Mouse (Mus musculus) thymus, postnatal 25 days (tissue): ENCODE measurements around the gene Sec16a.

ENCODE experiments used
- DNase-seq: peaks from one replicate; pipeline ENCODE4 v3.0.0; 2022

Sec16a gene

DNA sequence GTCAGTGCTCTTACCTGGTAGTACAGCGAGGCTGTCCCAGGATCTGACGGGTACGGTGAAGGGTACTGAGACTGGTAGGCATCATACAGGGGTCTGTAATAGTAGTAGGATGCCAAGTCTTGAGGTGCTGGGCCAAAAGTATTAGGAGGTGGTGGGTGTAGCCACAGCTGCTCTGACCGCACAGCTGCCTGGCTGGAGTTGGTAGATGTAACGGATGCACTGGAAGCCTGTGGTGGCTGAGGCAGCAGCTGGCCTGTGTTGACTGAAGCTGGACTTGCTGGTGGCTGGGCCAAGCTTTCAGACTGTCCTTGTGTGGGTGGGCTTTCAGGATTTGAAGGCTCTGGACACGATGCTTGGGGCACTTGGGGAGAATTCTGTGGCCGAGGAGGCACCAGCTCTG is 6.6 kb downstream of the Sec16a start:
- no peak for DNase-seq

DNA sequence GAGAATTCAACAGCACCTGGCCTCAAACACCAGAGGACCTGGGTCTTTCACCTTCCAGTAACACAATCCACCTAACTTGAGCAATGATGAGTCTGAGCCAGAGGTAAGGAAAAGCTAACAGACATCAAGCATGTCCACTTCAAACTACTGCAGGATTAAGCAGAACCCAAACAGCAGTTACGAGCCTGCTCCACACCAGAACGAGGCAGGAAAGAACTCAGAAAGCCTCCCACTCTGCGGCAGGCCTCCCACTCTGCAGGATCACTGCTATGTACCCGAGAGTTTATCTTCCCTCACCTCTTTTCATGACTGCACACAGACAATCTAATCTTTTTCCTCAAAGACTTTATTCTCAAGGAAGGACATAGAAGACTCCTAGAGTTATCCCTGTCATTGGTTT is 7.8 kb downstream of the Sec16a start:
- DNase-seq: no peak

DNA sequence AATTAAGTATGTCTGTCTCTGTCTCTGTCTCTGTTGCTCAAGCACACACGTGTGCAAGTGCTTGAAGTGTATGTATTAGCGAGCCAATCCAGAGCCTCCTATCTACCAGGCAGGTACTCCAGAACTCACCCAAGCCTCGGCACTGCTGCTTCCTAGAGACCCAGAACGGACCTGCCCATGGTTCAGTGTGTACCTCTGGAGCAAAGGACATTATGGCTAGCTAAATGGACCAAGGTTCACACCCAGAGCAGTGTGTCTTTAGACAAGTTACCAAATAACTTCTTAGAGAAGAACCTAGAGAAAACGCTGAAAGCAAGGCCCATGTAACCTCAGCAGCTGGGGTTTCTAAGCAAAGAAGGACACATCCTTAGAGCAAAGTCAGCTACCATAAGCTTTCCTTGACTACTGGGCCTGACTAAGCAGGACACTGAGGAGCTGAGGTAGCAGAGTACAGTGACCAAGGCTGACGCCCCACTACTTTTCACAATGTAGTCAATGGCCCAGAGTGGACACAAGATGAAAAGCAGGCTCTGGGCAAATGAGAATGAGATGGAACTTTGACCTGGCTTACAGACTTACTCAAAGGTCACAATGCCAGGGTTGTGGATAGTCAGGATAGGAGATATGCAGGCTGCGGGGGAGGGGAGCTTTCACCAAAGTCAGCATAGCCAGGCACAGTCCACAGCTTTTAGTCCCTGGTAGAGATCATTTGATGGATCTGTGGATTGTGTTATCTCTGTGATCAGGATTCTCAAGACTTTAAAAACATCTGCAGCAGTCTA is 10.0 kb downstream of the Sec16a start:
- DNase-seq: no peak

DNA sequence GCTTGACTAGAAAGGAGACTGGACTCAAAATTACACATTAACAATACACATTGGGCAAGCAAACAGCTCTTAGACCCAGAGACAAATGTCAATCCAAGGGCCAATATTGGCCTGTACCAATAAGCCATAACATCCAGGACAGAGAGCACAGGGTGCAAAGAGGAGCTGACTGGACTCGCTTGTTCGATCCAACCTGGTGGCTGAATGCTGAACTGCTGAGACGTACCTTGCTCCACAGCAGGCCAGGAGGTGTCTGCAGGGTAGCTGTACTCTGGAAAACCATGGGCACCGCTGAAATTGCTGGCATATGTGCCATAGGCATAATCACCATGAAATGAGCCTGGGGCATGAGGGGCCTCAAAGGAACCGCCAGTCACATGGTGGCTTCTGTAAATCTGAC is 15.2 kb downstream of the Sec16a start:
- DNase-seq: no peak

DNA sequence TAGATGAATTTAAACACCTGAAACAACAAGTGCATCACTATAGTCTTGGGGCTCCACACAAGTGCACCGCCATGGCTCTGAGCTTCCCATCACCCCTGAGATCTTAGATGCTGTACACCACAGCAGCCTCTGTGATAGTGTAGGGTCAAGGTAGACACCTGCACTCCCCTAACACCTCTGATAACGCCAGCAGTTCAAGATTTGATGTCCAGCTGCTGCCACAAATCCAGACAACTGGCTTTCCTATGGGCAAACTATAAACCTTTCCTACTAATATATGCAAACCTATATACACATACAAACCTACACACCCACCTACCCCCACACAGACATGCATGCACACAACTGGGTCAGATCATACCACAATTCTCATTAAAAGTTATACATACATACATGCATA is 20.5 kb downstream of the Sec16a start:
- no peak for DNase-seq

DNA sequence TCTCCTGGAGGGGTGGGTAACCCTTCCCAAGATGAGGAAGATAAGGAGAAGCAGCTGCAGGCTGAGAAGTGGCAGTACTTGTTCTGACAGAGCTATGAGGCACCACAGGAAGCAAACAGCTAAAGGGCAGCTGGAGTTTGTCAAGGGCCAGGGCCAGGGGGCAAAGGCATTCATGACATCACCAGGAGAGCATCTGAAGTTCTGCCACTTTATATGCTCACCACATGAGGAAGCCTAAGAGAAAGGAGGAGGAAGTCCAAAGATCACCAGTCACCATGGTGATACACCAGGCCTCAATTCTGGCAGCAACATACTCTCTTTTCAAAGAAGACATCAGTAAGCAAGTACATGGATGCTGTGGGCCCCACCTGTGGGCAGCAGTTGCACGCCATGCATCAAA is 21.9 kb downstream of the Sec16a start:
- DNase-seq: no peak

DNA sequence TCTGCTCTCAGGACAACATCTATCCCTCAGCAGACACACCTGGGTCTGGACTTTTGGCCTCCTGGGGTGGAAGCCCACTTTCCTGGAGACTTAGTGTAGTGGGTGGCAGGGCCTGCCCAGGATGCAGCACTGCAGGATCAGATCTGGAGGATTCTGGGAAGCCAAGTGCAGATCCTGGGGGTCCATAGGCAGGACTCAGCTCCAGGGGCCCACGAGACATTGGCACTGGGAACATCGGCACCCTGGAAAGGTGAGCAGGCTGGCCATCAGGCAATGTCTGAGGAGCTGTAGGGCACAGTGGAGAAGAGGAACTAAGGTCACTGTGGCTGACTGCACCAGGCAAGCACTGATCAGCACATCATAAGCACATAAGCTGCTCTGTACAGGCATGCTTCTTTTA is 23.0 kb downstream of the Sec16a start:
- DNase-seq: no peak

DNA sequence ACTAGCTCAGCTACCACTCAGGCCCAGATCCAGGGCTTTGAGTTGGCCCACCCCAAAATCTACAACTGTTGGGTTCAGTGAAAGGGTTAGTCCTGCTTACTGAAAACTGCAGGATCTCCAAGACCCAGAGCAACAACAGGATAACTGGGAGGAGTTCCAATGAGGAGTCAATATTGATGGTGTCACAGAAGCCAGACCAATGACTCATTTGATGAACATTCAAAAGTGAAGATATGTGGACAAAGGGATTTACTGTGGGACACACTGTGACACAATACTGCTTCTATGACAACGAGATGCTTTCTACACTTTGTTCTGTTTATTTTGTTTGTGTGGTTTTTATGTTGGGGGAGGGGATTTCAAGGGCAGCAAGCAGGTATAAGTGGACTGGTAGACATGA is 26.9 kb downstream of the Sec16a start:
- no peak for DNase-seq

DNA sequence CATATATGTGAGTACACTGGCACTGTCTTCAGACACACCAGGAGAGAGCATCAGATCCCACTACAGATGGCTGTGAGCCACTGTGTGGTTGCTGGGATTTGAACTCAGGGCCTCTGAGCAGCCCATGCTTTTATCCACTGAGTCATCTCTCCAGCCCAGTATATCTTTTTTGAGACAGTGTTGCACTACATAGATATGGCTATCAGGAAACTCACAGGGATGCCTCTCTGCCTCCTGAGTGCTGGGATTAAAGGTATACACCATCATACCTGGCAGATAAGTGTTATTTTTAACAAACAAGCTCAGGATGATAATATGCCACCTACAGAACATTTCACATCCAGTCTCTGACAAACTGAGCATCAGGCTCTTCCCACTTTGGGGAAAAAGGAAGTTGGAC is 27.9 kb downstream of the Sec16a start:
- DNase-seq: no peak

DNA sequence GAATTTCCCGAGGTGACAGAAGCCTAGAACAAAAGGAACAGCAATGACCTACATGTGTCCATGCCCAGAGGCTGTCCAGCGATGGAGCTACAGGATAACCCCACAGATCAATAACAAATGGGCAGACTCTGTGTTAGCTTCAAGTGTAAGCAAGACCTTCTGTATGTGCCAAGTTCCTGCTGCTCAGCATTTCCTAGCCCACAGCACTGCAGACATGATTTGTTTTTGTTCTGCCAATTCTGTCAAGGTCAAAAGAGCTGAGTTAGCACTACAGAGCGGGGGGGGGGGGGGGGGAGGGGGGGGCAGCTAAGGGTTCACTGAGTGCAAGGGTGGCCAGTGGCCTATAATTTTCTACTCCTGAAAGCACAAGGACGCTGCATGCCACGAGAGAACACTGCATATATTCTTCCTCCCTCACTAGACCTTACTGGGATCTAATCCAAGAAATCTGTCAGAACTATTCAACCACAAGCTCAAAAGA is 34.0 kb downstream of the Sec16a start:
- DNase-seq: no peak

DNA sequence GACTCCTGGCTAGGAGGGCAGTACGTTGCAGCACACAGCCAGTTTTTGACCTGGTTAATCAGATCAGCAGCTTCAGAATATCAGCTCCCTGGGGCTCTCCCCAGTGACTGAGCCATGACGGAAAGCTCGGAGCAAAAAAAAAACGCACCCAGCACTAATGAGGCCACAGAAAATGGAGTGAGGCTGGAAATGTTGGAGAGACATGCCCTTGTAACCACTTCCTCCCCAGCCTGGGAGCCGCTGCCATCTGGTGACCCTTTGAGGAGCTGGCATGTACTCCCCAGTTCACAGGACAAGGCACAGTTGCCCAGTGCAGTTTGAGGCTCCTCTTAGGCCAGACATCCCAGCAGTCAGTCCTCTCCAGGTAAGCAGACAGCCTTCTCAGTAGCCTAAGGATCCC is 34.9 kb downstream of the Sec16a start:
- peak; percentile 17 for DNase-seq

DNA sequence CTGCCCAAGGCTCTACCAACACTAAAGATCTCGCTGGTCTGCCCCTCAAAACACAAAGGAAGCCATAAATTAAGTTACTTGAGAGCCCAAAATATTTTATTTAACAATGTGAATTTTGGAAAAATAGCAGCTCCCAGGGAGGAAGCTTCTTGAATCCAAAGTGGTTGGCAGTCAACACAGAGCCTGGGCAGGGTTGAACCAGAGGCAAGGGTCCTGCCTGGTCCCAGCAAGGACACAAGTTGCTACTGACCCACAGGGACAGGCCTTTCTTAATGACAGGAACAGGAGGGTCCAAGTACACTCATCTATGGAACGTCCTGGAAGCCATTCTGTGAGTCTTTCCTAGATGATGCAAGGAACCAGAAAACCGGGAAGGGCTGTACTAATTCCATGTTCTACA is 35.7 kb downstream of the Sec16a start:
- no peak for DNase-seq

DNA sequence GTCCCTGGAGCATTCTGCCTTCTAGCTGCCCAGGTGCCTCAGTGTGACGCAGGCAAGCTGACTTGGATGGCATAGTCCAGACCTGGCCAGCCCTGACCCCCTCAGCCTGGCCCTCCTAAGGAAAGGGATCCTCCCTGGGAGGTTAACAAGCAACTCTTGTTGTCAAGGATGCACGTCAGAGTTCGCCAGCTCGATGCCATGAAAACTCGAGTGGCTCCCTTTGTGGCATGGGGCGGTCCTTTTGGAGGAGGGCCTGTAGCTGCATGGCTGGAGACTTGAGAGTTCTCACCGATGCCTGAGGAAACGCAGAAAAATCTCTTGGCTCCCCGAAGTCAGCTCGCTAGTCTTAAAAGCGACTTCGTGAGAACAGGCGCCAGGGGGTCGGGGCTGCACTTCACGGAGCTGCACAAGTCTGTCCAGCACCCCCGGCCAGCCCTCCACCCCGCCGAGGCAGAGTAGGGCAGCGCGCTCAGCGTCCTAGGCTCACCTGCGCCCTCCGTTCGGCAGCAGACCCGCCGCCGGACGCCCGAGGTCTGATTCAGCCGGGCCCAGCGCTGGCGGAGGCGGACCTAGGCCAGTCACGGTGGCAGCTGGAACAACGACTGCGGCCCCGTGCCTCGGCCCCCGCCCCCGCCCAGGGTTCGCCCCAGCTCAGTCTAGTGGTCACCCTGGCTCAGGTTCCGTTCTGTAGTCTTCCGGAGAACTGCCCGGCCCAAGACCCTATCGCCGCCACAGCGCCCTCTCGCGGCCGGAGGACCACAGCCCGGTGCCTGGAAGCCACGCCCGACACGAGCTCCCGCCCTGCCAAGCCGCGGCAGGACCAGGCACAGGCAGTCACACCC is 36.3 kb downstream of the Sec16a start, which contains the start of gene Inpp5e:
Gene Inpp5e, minus strand, starts transcription at position 689 of the 842 bp plus-strand sequence.
- DNase-seq: peak; percentile 97

DNA sequence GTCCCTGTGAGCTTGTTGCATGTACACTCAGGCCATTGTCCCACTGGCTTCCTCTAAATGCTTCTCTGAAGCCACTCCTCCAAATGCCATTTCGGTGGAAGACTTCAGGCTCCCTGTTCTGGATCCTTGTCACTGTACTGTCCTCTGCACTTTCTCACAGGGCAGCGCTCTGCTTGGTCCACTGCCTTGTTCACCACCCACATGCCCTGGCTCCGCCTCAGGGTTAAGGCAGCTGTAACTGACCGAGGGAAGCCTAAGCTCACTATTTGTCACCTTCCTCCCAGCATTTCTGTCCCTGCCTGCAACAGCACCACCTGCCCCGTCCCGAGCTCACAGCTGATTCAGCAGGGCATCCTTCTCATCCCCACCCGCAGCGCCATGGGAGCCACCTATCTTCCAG is 41.7 kb downstream of the Sec16a start:
- DNase-seq: no peak

DNA sequence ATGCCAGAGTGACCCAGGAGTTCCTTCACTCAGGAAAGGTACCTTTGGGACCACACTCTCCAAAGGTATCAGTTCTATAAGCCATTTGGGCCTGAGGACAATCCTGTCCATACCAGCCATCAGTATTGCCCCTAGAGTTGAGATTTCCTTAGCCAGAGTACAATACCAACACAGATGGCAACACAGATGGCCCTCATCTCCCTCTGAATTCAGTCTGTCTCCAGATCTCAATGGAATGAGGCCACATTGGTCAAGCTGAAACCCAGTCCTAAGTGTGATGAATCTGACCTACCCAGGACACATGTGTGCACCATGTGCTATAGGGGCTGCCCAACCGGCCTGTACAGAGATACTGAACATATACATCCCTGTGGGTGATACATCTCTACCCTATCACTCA is 42.8 kb downstream of the Sec16a start:
- no peak for DNase-seq

DNA sequence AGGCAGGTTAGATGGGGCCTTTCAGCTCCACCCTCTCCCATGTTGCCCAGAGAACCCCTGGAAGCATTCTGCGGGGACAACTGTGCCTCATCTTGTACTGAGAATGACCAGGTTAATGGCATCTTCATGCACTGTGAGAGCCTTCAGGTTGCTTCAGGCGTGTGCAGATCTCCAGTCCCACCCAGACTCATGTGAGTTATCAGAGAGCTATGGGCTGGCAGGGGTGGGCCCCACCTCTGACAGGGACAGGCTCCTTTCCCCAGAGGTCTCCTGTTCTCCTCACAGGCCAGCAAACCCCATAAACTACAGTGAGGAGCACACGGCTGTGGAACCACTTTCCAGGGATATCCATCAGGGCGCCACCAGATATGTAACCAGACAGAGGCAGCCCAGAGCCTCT is 44.0 kb downstream of the Sec16a start:
- DNase-seq: no peak

DNA sequence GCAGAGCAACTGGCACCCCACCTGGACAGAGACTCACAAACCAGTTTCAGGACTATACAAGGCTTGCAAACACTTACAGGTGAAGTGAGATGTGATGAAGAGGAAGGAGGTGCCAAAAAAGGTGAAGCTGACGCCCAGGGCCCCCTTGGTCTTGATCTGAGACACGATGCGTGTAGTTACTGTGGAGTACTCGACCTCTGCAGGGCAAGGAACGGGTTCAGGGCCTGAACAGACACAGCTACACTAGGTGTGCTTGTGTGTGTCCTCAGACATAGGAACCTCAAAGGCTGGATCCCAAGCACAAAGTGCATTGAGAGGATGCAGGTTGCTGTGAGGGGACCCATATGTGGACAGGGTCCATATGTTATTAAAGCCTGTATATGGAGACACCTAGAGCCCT is 44.7 kb downstream of the Sec16a start:
- DNase-seq: no peak

DNA sequence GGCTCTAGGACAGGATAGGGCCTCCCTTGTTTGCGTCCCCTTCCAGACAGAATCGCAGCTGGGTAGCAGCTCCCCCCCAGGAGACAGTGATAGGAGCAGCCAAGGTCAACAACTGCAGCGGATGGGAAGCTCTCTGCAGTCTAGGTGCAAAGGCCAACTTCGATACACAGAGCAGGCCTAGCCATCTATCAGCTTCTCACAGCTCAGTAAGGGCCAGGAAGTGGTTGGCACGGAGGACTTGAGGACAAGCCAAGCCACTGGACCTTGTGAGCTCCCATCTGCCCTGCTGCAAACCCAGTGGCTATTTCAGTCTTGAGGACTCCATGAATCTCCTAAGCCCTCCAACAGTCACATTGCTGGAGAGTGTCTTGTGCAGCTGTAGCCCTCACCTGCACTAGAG is 45.4 kb downstream of the Sec16a start:
- DNase-seq: no peak

DNA sequence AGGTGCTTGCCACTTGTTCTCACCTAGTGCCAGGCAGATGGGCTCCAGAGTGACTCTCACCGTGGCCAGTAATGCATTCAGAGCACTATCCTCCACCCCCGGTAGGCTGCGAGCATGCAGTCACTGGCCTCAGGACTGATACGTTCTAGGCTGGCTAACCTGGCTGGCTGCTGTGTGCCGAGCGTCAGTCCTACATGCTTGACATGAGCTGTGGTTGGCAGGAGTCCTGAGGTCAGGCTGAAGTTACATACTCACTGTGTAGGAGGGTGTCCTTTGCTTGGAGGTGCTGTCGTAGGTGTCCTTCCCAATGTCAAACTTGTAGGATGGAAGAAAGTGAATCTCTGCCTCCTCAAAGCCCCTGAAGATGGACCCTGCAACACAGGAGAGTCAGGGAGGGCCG is 46.0 kb downstream of the Sec16a start:
- DNase-seq: no peak

DNA sequence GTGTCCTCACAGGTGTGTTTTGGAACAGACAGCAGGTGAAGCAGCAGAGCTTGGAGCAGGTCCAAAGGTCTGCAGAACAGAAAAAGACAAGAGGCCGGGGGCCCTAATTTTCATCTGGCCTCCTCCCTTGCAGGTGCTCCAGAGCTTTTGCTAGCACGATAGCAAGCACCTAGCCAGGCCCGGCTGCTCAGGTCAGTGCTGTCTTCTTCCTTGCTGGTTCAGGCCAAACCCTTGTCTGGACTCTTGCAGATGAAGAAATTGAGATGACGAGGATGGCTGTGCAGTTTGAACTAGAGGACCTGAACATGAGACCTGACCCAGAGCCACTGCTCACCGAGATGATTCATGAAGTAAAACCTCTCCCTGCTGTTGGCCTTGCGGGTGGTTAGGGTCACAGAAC is 53.4 kb downstream of the Sec16a start:
- no peak for DNase-seq

DNA sequence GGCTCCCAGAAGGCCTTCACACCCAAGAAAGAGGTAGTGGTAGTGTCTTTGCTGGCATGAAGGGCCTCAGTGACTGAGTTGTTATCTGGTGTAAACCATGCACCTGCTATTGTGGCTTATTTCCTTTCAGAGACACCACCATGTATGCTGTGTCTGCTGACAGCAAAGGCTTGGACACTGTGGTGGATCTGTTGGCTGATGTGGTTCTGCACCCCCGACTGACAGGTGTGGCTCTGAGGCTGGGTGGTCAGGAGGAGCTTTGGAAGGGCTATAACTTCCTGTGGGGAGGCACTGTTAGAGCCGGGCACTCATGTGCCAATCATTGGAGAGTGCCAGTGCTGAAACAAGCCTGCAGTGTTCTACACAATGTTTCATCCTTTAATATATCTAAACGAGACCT is 54.1 kb downstream of the Sec16a start:
- DNase-seq: no peak

DNA sequence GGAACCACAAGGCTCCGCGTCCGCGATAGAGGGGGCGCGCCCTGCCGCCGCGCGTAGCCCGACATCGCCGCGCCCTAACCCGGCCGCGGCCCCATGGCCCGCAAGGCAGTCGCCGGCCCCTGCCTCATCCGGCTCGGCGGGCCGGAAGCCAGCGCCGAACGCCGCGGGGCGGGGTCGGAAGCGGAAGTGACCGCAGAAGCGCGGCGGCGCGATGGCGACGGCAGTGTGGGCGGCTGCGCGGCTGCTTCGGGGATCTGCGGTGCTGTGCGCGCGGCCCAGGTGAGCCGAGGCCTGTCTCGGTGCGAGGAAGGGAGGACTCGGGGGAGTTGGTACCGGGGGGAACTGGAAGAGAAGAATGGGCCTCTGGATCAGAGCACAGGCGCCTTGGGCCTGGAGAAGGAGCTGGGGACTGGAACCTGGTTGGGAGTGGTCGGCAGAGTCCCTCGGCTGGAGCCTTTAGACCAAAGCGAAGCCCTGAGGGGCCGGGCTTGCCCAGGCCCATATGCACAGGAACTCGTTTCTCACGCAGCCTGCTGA is 55.8 kb downstream of the Sec16a start, which contains the start of the genes Entr1 and Pmpca:
Gene Entr1, minus strand, starts transcription at position 163 of the 537 bp plus-strand sequence.
Gene Pmpca, plus strand, starts transcription at position 186 of the 537 bp plus-strand sequence.
- DNase-seq: peak; percentile 88

DNA sequence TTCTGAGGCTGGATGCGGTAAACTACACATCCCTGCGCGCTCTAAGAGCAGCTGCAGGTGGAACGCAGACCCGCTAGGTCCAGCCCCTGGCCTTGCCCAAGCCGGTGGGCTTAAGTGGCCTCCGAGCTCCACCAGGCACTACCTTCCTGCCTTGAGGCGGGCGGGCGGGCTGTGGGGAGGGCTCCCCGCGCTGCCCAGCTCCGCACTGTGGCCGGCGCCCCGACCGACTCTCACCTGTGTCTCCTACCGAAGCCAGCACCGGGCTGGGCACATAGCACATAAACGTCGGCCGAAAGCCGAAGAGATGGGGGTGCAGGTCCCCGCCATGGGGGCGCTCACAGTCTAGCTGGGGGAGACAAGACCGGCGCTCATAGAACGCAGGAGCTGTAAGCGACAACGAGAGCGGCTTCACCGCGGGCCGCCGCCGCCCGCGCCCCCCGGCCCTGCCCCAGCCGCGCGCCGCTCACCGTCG is 56.3 kb downstream of the Sec16a start:
- no peak for DNase-seq

DNA sequence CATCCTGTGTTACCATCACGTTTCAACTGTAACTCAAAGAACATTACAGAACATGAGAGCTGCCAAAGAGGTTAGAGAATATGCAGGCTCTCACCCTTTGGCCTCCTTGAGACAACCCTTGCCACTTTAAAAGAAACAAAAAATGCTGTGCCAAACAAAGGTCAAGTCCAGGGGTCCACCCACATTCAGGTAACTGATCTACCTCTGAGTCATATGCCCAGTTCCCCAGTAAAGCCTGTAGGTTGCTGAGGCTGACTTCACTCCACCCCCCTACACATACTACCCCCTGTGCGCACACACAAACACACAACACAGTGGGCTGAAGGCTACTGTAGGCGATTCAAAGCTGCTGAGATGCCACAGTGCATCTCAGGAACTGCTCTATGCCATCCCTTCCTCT is 57.3 kb downstream of the Sec16a start:
- DNase-seq: no peak
